Mouse (Mus musculus): ENCODE results near the gene Ccdc14. TPM values are rescaled to one million over a fixed set of nuclear protein-coding genes. Genes with fewer than 3 reads are reported as not detected.
"Not testable (repeated sequence)": the region's sequence is repeated elsewhere in the genome, so short reads cannot be mapped to it uniquely, and the experiment has no call there.

The Ccdc14 gene
- polyA plus RNA-seq, 1 experiment from 2014 or later, result 4.5 TPM

DNA sequence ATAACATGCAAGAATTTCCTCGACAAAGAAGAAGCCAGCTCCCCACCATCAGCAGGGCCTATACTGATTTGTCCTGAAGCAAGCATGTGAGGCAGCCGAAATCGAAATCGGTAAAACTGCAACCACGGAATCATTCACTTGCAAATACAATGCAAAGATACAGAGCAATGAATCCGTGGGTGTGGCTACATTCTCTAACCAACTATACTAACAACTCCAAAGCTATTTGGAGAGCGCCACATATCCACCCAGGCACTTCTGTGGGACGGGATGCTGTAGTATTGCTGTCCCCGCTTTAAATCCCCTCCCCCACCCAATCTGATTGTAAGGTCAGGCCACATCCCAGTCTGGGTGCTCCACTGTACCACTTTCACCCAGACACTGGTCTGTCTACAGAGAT is 22.1 kb upstream of the Ccdc14 start:
- Histone ChIP-seq H3K4me1 (ENCODE audit: control insufficient read depth, insufficient read depth, low read length) (peaks cover 3% of the 10 kb centered on the region; the same call in 1 of the 2 replicates), H3K27ac (ENCODE audit: low read length) (no peak overlapping the region), H3K36me3 (ENCODE audit: control insufficient read depth, insufficient read depth, low read length) (no peaks in the 10 kb centered on the region), H3K27me3 (replicated peaks; ENCODE audit: control insufficient read depth, insufficient read depth, low read length) (peaks cover 7% of the 10 kb centered on the region; the same call in 1 of the 2 replicates), H3K4me3 (ENCODE audit: low read length) (no peak overlapping the region), H3K9ac (ENCODE audit: low read depth, low read length) (no peak overlapping the region), H3K9me3 (ENCODE audit: control insufficient read depth, low read length) (no peaks in the 10 kb centered on the region), H3K4me2 (ENCODE audit: low read depth, low read length) (no peak overlapping the region)
- 72% methylated on average over 9 of the region's 9 CpGs for WGBS
- no peak for ATAC-seq

- ATAC-seq, result no peak
- Histone ChIP-seq H3K4me2 (ENCODE audit: low read depth, low read length) (no peak overlapping the region), H3K9me3 (ENCODE audit: control insufficient read depth, low read length) (no peaks in the 10 kb centered on the region), H3K36me3 (ENCODE audit: control insufficient read depth, insufficient read depth, low read length) (no peaks in the 10 kb centered on the region), H3K9ac (ENCODE audit: low read depth, low read length) (no peak overlapping the region), H3K4me1 (ENCODE audit: control insufficient read depth, insufficient read depth, low read length) (peaks cover 3% of the 10 kb centered on the region; the same call in 1 of the 2 replicates), H3K4me3 (ENCODE audit: low read length) (no peak overlapping the region), H3K27me3 (replicated peaks; ENCODE audit: control insufficient read depth, insufficient read depth, low read length) (0 out of 2 replicates have a peak, but pooled peaks cover 4% of the 10 kb centered on the region), H3K27ac (ENCODE audit: low read length) (no peak overlapping the region)
- WGBS, result 70% methylated on average over 7 of the region's 7 CpGs
Measured at GRCm38 (mm10) chr16:34671966-34672365, 18.4 kb upstream of the Ccdc14 start.

- Histone ChIP-seq H3K4me2 (ENCODE audit: low read depth, low read length) (no peak overlapping the region), H3K9me3 (ENCODE audit: control insufficient read depth, low read length) (no peaks in the 10 kb centered on the region), H3K27ac (ENCODE audit: low read length) (no peak overlapping the region), H3K27me3 (replicated peaks; ENCODE audit: control insufficient read depth, insufficient read depth, low read length) (0 out of 2 replicates have a peak, but pooled peaks cover 4% of the 10 kb centered on the region), H3K9ac (ENCODE audit: low read depth, low read length) (no peak overlapping the region), H3K4me1 (ENCODE audit: control insufficient read depth, insufficient read depth, low read length) (no peaks in the 10 kb centered on the region), H3K4me3 (ENCODE audit: low read length) (no peak overlapping the region), H3K36me3 (ENCODE audit: control insufficient read depth, insufficient read depth, low read length) (no peaks in the 10 kb centered on the region)
- ATAC-seq, result no peak
- 67% methylated on average over 3 of the region's 3 CpGs for WGBS
Measured at GRCm38 (mm10) chr16:34672822-34673221, 17.6 kb upstream of the Ccdc14 start.

GRCm38 (mm10) chr16:34674365-34674764 is 16.1 kb upstream of the Ccdc14 start:
- no peaks in the 10 kb centered on the region for H3K27me3 ChIP-seq (replicated peaks; ENCODE audit: control insufficient read depth, insufficient read depth, low read length)

GRCm38 (mm10) chr16:34681823-34682222 is 8.6 kb upstream of the Ccdc14 start:
- Histone ChIP-seq H3K9ac (ENCODE audit: low read depth, low read length) (no peak overlapping the region), H3K27ac (ENCODE audit: low read length) (no peak overlapping the region), H3K27me3 (replicated peaks; ENCODE audit: control insufficient read depth, insufficient read depth, low read length) (no peaks in the 10 kb centered on the region), H3K9me3 (ENCODE audit: control insufficient read depth, low read length) (no peaks in the 10 kb centered on the region), H3K4me3 (ENCODE audit: low read length) (no peak overlapping the region), H3K36me3 (ENCODE audit: control insufficient read depth, insufficient read depth, low read length) (no peaks in the 10 kb centered on the region), H3K4me2 (ENCODE audit: low read depth, low read length) (no peak overlapping the region), H3K4me1 (ENCODE audit: control insufficient read depth, insufficient read depth, low read length) (no peaks in the 10 kb centered on the region)
- ATAC-seq, result no peak

More at GRCm38 (mm10) chr16:34674365-34674764, 16.1 kb upstream of the Ccdc14 start:
- ATAC-seq, result no peak
- no peaks in the 10 kb centered on the region for H3K36me3 ChIP-seq (ENCODE audit: control insufficient read depth, insufficient read depth, low read length)
- H3K4me3 ChIP-seq (ENCODE audit: low read length), result no peak overlapping the region
- H3K4me1 ChIP-seq (ENCODE audit: control insufficient read depth, insufficient read depth, low read length), result no peaks in the 10 kb centered on the region
- 84% methylated on average over 6 of the region's 6 CpGs for WGBS
- no peak overlapping the region for H3K9ac ChIP-seq (ENCODE audit: low read depth, low read length)
- no peak overlapping the region for H3K4me2 ChIP-seq (ENCODE audit: low read depth, low read length)
- H3K27ac ChIP-seq (ENCODE audit: low read length), result no peak overlapping the region
- no peaks in the 10 kb centered on the region for H3K9me3 ChIP-seq (ENCODE audit: control insufficient read depth, low read length)

- H3K4me2 ChIP-seq (ENCODE audit: low read depth, low read length), result no peak overlapping the region
Measured at GRCm38 (mm10) chr16:34689879-34690278, 537 bp upstream of the Ccdc14 start.

GRCm38 (mm10) chr16:34691156-34691555 is 740 bp downstream of the Ccdc14 start:
- Histone ChIP-seq H3K27ac (ENCODE audit: low read length) (peak overlapping the region; percentile 87), H3K4me3 (ENCODE audit: low read length) (peak overlapping the region; percentile 75), H3K9ac (ENCODE audit: low read depth, low read length) (peak overlapping the region; percentile 81), H3K4me2 (ENCODE audit: low read depth, low read length) (peak overlapping the region; percentile 80), H3K4me1 (ENCODE audit: control insufficient read depth, insufficient read depth, low read length) (peaks cover 5% of the 10 kb centered on the region), H3K27me3 (replicated peaks; ENCODE audit: control insufficient read depth, insufficient read depth, low read length) (no peaks in the 10 kb centered on the region), H3K36me3 (ENCODE audit: control insufficient read depth, insufficient read depth, low read length) (no peaks in the 10 kb centered on the region), H3K9me3 (ENCODE audit: control insufficient read depth, low read length) (no peaks in the 10 kb centered on the region)
- WGBS, result 14% methylated on average over 11 of the region's 11 CpGs
- ATAC-seq, result 0 out of 2 replicates have a peak, but pooled peaks have one; percentile 21

More at GRCm38 (mm10) chr16:34689879-34690278, 537 bp upstream of the Ccdc14 start:
- H3K36me3 ChIP-seq (ENCODE audit: control insufficient read depth, insufficient read depth, low read length), result no peaks in the 10 kb centered on the region
- ATAC-seq, result no peak
- no peak overlapping the region for H3K9ac ChIP-seq (ENCODE audit: low read depth, low read length)
- WGBS, result 69% methylated on average over 3 of the region's 3 CpGs
- H3K9me3 ChIP-seq (ENCODE audit: control insufficient read depth, low read length), result no peaks in the 10 kb centered on the region
- no peaks in the 10 kb centered on the region for H3K27me3 ChIP-seq (replicated peaks; ENCODE audit: control insufficient read depth, insufficient read depth, low read length)
- no peak overlapping the region for H3K27ac ChIP-seq (ENCODE audit: low read length)
- peaks cover 5% of the 10 kb centered on the region for H3K4me1 ChIP-seq (ENCODE audit: control insufficient read depth, insufficient read depth, low read length)
- peak overlapping the region; percentile 75; the same call in 1 of the 2 replicates for H3K4me3 ChIP-seq (ENCODE audit: low read length)

DNA sequence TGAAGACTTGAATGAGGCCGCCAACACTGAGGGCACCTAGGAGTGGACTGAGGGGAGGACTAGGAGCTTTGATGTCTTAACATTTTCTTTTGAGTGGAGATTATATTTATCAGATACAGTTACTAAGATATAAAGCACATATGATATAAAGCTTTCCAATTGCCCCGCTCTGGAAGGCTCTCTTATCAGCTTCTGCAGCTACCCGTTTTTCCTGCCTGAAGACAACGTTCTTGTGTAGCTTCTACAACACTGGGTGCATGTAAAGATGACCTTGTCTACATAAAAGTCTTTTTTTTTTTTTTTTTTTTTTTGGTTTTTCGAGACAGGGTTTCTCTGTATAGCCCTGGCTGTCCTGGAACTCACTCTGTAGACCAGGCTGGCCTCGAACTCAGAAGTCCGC is 4.1 kb downstream of the Ccdc14 start:
- H3K9me3 ChIP-seq (ENCODE audit: control insufficient read depth, low read length), result no peaks in the 10 kb centered on the region
- WGBS, result 83% methylated on average over 6 of the region's 7 CpGs
- H3K27ac ChIP-seq (ENCODE audit: low read length), result no peak overlapping the region

DNA sequence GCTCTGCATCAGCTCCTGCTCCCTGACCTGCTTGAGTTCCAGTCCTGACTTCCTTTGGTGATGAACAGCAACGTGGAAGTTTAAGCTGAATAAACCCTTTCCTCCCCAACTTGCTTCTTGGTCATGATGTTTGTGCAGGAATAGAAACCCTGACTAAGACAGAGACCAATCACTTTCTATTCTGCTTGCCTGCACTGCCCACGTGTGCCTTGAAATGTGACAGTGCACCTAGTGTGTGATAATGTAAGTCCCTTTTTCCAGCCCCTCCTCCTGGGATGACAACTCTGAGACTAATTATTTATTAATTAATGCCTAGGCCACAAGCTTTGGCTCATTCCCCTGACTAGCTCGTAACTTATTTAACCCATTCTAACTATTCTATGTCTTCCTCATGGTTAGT is 8.3 kb downstream of the Ccdc14 start:
- not testable (repeated sequence) for ATAC-seq; H3K4me1 ChIP-seq (ENCODE audit: control insufficient read depth, insufficient read depth, low read length); H3K4me3 ChIP-seq (ENCODE audit: low read length); H3K27me3 ChIP-seq (replicated peaks; ENCODE audit: control insufficient read depth, insufficient read depth, low read length); H3K9me3 ChIP-seq (ENCODE audit: control insufficient read depth, low read length); H3K27ac ChIP-seq (ENCODE audit: low read length); H3K4me2 ChIP-seq (ENCODE audit: low read depth, low read length); H3K9ac ChIP-seq (ENCODE audit: low read depth, low read length); H3K36me3 ChIP-seq (ENCODE audit: control insufficient read depth, insufficient read depth, low read length)
- 70% methylated on average over 3 of the region's 3 CpGs for WGBS

More for the DNA sequence above, 4.1 kb downstream of the Ccdc14 start:
- no peak overlapping the region for H3K4me2 ChIP-seq (ENCODE audit: low read depth, low read length)
- H3K27me3 ChIP-seq (replicated peaks; ENCODE audit: control insufficient read depth, insufficient read depth, low read length), result no peaks in the 10 kb centered on the region
- H3K4me1 ChIP-seq (ENCODE audit: control insufficient read depth, insufficient read depth, low read length), result peaks cover 5% of the 10 kb centered on the region
- no peak overlapping the region for H3K9ac ChIP-seq (ENCODE audit: low read depth, low read length)
- H3K4me3 ChIP-seq (ENCODE audit: low read length), result no peak overlapping the region
- H3K36me3 ChIP-seq (ENCODE audit: control insufficient read depth, insufficient read depth, low read length), result no peaks in the 10 kb centered on the region
- no peak for ATAC-seq
